Mouse (Mus musculus) cerebellum, adult 9-11 months (tissue): ENCODE measurements around the gene Plbd2.

ENCODE experiments used
- DNase-seq: peaks from one replicate; pipeline ENCODE4 v3.0.0; 2022

The Plbd2 gene

DNA sequence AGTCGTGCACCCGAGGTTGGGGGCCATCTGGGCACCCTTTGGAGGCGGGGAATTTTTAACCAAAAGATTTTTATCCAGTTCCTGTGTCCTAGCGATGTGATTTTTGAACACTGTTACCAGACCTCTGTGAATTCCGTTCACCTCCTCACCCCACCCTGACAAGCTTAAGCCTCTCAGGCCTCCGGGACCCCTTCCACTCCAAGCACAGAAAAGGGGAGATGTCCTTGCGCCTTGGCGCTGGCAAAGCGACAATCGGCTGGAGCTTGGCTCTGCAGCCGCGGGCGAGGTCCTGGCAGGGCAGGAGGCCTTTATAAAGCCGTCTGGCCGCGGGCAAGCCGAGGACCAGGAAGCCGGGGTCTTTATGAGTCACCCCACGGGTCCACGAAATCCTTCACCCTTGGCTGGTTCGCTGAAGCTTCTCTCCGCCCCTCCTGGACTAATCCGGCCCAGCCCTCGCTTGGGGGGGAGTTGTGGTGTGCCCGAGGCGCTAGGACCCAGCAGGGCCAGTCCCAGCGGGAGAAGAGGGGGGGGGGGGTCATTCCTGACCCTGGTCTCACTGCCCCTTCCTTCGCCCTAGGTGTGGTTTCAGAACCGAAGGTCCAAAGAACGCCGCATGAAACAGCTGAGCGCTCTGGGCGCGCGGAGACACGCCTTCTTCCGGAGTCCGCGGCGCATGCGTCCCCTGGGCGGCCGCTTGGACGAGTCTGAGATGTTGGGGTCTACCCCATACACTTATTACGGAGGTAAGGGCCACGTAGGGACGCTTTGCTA is 67.5 kb downstream of the Plbd2 start:
- DNase-seq, result no peak

DNA sequence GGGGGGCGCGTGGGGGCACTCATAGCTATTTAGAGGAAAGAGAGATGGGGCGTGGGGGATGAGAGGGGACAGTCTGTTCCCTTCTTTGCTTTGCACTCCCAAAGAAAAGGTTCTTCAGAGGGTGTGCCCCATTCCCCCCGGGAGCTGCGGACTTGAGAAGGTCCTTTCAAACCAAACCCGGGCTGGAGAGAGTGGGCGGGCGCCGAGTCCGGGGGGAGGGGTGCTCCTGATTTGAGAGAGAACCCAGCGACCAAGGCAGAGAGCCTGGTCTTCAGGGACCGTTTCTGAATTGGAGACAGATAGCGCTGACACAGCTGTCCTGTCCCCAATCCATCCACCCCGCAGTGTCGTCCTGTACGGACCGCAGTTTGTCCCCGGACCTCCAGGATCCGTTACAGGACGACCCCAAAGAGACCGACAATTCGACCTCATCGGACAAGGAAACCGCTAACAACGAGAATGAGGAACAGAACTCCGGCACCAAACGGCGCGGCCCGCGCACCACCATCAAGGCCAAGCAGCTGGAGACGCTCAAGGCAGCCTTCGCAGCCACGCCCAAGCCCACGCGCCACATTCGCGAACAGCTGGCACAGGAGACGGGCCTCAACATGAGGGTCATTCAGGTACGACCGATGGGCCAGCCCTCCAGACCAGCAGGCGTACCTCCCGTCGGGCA is 68.3 kb downstream of the Plbd2 start:
- no peak for DNase-seq

DNA sequence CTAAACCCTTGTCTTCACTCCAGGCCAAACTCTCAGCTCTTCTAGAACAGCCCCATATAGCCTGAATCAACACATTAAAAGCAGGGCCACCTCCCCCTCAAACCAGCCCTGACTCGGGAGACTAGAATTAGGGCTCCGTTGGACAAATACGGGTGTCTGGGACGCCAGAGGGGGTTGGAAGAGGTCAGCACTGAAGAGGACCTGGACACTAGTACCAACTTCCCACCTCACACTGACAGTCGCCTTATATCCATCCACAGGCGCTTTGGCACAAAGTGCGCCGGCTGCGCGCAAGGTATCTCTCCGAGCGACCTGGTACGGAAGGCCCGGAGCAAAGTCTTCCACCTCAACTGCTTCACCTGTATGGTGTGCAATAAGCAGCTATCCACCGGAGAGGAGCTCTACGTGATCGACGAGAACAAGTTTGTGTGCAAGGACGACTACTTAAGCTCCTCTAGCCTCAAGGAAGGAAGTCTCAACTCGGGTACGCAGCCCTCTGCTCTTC is 69.1 kb downstream of the Plbd2 start:
- no peak for DNase-seq
